Mouse (Mus musculus) forebrain, embryonic 16.5 days (tissue): ENCODE results near the gene Phf14. TPM values are rescaled to one million over a fixed set of nuclear protein-coding genes. Genes with fewer than 3 reads are reported as not detected.
A peak's percentile ranks its signal among the peaks of the same experiment; 100 is the strongest.
"Not testable (repeated sequence)": the region's sequence is repeated elsewhere in the genome, so short reads cannot be mapped to it uniquely, and the experiment has no call there.

Experiments used
- ATAC-seq: fragments of 200-750 bp; cut with Nextera tagmentation; 2 replicates; pipeline ENCODE4 v1.8.0; 2017; ENCODE audit warnings: mild to moderate bottlenecking, moderate library complexity
- H3K27ac ChIP-seq: fragments of 300-500 bp; sonication (generic); 2 replicates; pipeline ENCODE4 v1.5.1; 2014; ENCODE audit warnings: low read length, control low read depth
- H3K27me3 ChIP-seq: fragments of 300-500 bp; sonication (generic); replicated peaks from 2 replicates; pipeline ENCODE4 v1.6.1; 2014; ENCODE audit warnings: low read length; ENCODE audit not compliant: control insufficient read depth, insufficient read depth
- H3K36me3 ChIP-seq: fragments of 300-500 bp; sonication (generic); 2 replicates; pipeline ENCODE4 v1.6.1; 2014; ENCODE audit not compliant: control insufficient read depth, insufficient read depth
- H3K4me1 ChIP-seq: fragments of 300-500 bp; sonication (generic); replicated peaks from 2 replicates; pipeline ENCODE4 v1.6.1; 2014; ENCODE audit warnings: low read length; ENCODE audit not compliant: control insufficient read depth, insufficient read depth
- H3K4me2 ChIP-seq: fragments of 300-500 bp; sonication (generic); 2 replicates; pipeline ENCODE4 v1.6.1; 2014; ENCODE audit warnings: mild to moderate bottlenecking, low read length, control low read depth
- H3K4me3 ChIP-seq: fragments of 300-500 bp; sonication (generic); replicated peaks from 2 replicates; pipeline ENCODE4 v1.5.1; 2014; ENCODE audit warnings: mild to moderate bottlenecking, low read length, control low read depth
- H3K9ac ChIP-seq: fragments of 300-500 bp; sonication (generic); replicated peaks from 2 replicates; pipeline ENCODE4 v1.6.1; 2014; ENCODE audit warnings: low read depth, low read length, control low read depth
- H3K9me3 ChIP-seq: fragments of 300-500 bp; sonication (generic); 2 replicates; pipeline ENCODE4 v1.6.1; 2016; ENCODE audit warnings: low read length; ENCODE audit not compliant: control insufficient read depth
- WGBS: fragments of 180-500 bp; shearing (Covaris S2); extraction: QIAGEN DNeasy Blood & Tissue Kit; methylation state at CpG from one replicate; pipeline ENCODE4 v1.1.7; 2014; 5-methylcytosine and 5-hydroxymethylcytosine counted together
- polyA plus RNA-seq: library from polyadenylated mRNA; unstranded; fragments of >200 nt; fragmentation: Nextera tagmentation; extraction: Ambion mirVana; gene quantifications from 2 replicates; pipeline ENCODE4 v1.2.1, GENCODE M21; 2015

Phf14 gene
- polyA plus RNA-seq, result 69.6 and 78.4 TPM in 2 replicates

- under 1% methylated on average over 59 of the region's 59 CpGs for WGBS
Measured at GRCm38 (mm10) chr6:11907269-11908032, at the start of gene Phf14, which contains the start of gene Ndufa4. Gene Phf14, plus strand, starts transcription at chr6:11907809. Gene Ndufa4, minus strand, starts transcription at chr6:11907497.

GRCm38 (mm10) chr6:11875364-11875763 lies 32.2 kb upstream of the Phf14 start:
- H3K27me3 ChIP-seq, H3K27ac ChIP-seq, ATAC-seq, H3K36me3 ChIP-seq, H3K4me2 ChIP-seq, H3K4me1 ChIP-seq, H3K9ac ChIP-seq, H3K4me3 ChIP-seq, H3K9me3 ChIP-seq: not testable (repeated sequence)
- no CpG with 5 or more reads among the region's 2 CpGs for WGBS

More at GRCm38 (mm10) chr6:11907269-11908032, at the start of gene Phf14, which contains the start of gene Ndufa4:
- peak within 1 kb of the TSS; percentile 66 for H3K27ac ChIP-seq
- no peaks in the 10 kb centered on the region for H3K27me3 ChIP-seq
- H3K9ac ChIP-seq, result peak within 1 kb of the TSS; percentile 89
- H3K4me3 ChIP-seq, result peak within 1 kb of the TSS; percentile 70
- H3K4me2 ChIP-seq, result peak within 1 kb of the TSS; percentile 70
- no peaks in the 10 kb centered on the region for H3K9me3 ChIP-seq
- H3K36me3 ChIP-seq, result 0 out of 2 replicates have a peak, but pooled peaks cover 3% of the 10 kb centered on the region
- H3K4me1 ChIP-seq, result peaks cover 17% of the 10 kb centered on the region
- peak; percentile 97 for ATAC-seq

- Histone ChIP-seq H3K27me3 (no peaks in the 10 kb centered on the region), H3K36me3 (peaks cover 15% of the 10 kb centered on the region), H3K4me2 (no peak overlapping the region), H3K4me1 (peaks cover 1% of the 10 kb centered on the region), H3K27ac (no peak overlapping the region), H3K4me3 (no peak overlapping the region), H3K9ac (no peak overlapping the region), H3K9me3 (no peaks in the 10 kb centered on the region)
- whole genome bisulfite sequencing, result 90% methylated on average over 4 of the region's 4 CpGs
- no peak for ATAC-seq
Measured at GRCm38 (mm10) chr6:11900809-11901310, 6.7 kb upstream of the Phf14 start.

- no peak for ATAC-seq
- H3K27me3 ChIP-seq, result no peaks in the 10 kb centered on the region
- under 1% methylated on average over 5 of the region's 5 CpGs for WGBS
Measured at GRCm38 (mm10) chr6:11906890-11907268, 730 bp upstream of the Phf14 start.

GRCm38 (mm10) chr6:11908170-11908569 lies 561 bp downstream of the Phf14 start:
- peak overlapping the region; percentile 70 for H3K4me2 ChIP-seq
- H3K27me3 ChIP-seq, result no peaks in the 10 kb centered on the region
- peak overlapping the region; percentile 89 for H3K9ac ChIP-seq
- WGBS, result 21% methylated on average over 7 of the region's 7 CpGs
- peaks cover 17% of the 10 kb centered on the region for H3K4me1 ChIP-seq
- H3K36me3 ChIP-seq, result no peaks in the 10 kb centered on the region
- ATAC-seq, result no peak
- H3K27ac ChIP-seq, result no peak overlapping the region
- H3K9me3 ChIP-seq, result no peaks in the 10 kb centered on the region
- peak overlapping the region; percentile 70 for H3K4me3 ChIP-seq

More at GRCm38 (mm10) chr6:11906890-11907268, 730 bp upstream of the Phf14 start:
- H3K4me1 ChIP-seq, result peaks cover 17% of the 10 kb centered on the region
- H3K36me3 ChIP-seq, result 0 out of 2 replicates have a peak, but pooled peaks cover 5% of the 10 kb centered on the region
- H3K9me3 ChIP-seq, result no peaks in the 10 kb centered on the region
- peak overlapping the region; percentile 70 for H3K4me3 ChIP-seq
- no peak overlapping the region; the same call in 1 of the 2 replicates for H3K27ac ChIP-seq
- H3K4me2 ChIP-seq, result peak overlapping the region; percentile 70
- H3K9ac ChIP-seq, result peak overlapping the region; percentile 89

- H3K9me3 ChIP-seq, result no peaks in the 10 kb centered on the region
- peaks cover 7% of the 10 kb centered on the region; the same call in 1 of the 2 replicates for H3K36me3 ChIP-seq
- under 1% methylated on average over 20 of the region's 20 CpGs for WGBS
- peak; percentile 98 for ATAC-seq
- peaks cover 20% of the 10 kb centered on the region for H3K4me1 ChIP-seq
- peak overlapping the region; percentile 99 for H3K9ac ChIP-seq
- H3K4me3 ChIP-seq, result peak overlapping the region; percentile 51
- no peaks in the 10 kb centered on the region for H3K27me3 ChIP-seq
- peak overlapping the region; percentile 66 for H3K4me2 ChIP-seq
- peak overlapping the region; percentile 98 for H3K27ac ChIP-seq
Measured at GRCm38 (mm10) chr6:11925496-11926041, 18.0 kb downstream of the Phf14 start.

GRCm38 (mm10) chr6:11926082-11926595 lies 18.5 kb downstream of the Phf14 start:
- ATAC-seq, result peak; percentile 87
- 0% methylated on average over 38 of the region's 40 CpGs for WGBS
- Histone ChIP-seq H3K4me1 (peaks cover 20% of the 10 kb centered on the region), H3K27me3 (no peaks in the 10 kb centered on the region), H3K27ac (peak overlapping the region; percentile 98), H3K9ac (peak overlapping the region; percentile 99), H3K36me3 (peaks cover 7% of the 10 kb centered on the region; the same call in 1 of the 2 replicates), H3K4me3 (peak overlapping the region; percentile 51), H3K9me3 (no peaks in the 10 kb centered on the region), H3K4me2 (peak overlapping the region; percentile 66)

- H3K9me3 ChIP-seq, result no peaks in the 10 kb centered on the region
- no peaks in the 10 kb centered on the region for H3K27me3 ChIP-seq
- peak overlapping the region; percentile 66 for H3K4me2 ChIP-seq
- no peak overlapping the region for H3K27ac ChIP-seq
- H3K9ac ChIP-seq, result 0 out of 2 replicates have a peak overlapping the region, but pooled peaks have one; percentile 24
- peaks cover 20% of the 10 kb centered on the region for H3K4me1 ChIP-seq
- no peak for ATAC-seq
- WGBS, result 76% methylated on average over 6 of the region's 6 CpGs
- peaks cover 7% of the 10 kb centered on the region; the same call in 1 of the 2 replicates for H3K36me3 ChIP-seq
- no peak overlapping the region; the same call in 1 of the 2 replicates for H3K4me3 ChIP-seq
Measured at GRCm38 (mm10) chr6:11927485-11927884, 19.9 kb downstream of the Phf14 start.

GRCm38 (mm10) chr6:11933403-11933802 lies 25.8 kb downstream of the Phf14 start:
- Histone ChIP-seq H3K4me1 (peaks cover 4% of the 10 kb centered on the region), H3K4me3 (no peak overlapping the region), H3K4me2 (no peak overlapping the region), H3K36me3 (no peaks in the 10 kb centered on the region; the same call in 1 of the 2 replicates), H3K27me3 (no peaks in the 10 kb centered on the region), H3K9me3 (no peaks in the 10 kb centered on the region), H3K9ac (no peak overlapping the region), H3K27ac (no peak overlapping the region)
- WGBS, result 95% methylated on average over 7 of the region's 7 CpGs
- no peak for ATAC-seq
